Mouse (Mus musculus) layer of hippocampus, postnatal 10 days (tissue): ENCODE results near the gene Sh2d1a. TPM values are rescaled to one million over a fixed set of nuclear protein-coding genes. Genes with fewer than 3 reads are reported as not detected.

Experiments
- DNase-seq, 2 experiments: peaks; one replicate each; pipeline ENCODE4 v3.0.0; 2021; ENCODE audit warnings: low spot score in 2 of 2
- long read RNA-seq: library from polyadenylated mRNA; stranded (forward); transcript quantifications from one replicate; pipeline ENCODE4 v2.0.0, GENCODE M21; 2023
- total RNA-seq, 2 experiments: library from RNA; stranded (reverse); gene quantifications; 2 replicates each; pipeline ENCODE4 v1.2.3; 2021

Sh2d1a gene
- not detected for total RNA-seq
- long read RNA-seq, partial matches to known transcripts: 0 of 1 reads
- long read RNA-seq, other reads (novel, unspliced or antisense): 1 of 1 reads

- no peak for DNase-seq
These were observed at the start of gene Sh2d1a for GRCm38 (mm10) chrX:42502291-42503043. Gene Sh2d1a (plus strand): TSS chrX:42502453.

GRCm38 (mm10) chrX:42453001-42453400 lies 49.3 kb upstream of the Sh2d1a start:
- DNase-seq: no peak

GRCm38 (mm10) chrX:42454533-42454932 lies 47.7 kb upstream of the Sh2d1a start:
- no peak for DNase-seq

GRCm38 (mm10) chrX:42489446-42489845 lies 12.8 kb upstream of the Sh2d1a start, which contains the start of gene Tex13c2:
Gene Tex13c2 (plus strand): TSS chrX:42489691.
- DNase-seq: no peak

- peak in 1 of 2 experiments; percentile 44 for DNase-seq
These were observed 11.9 kb upstream of the Sh2d1a start for GRCm38 (mm10) chrX:42490336-42490735.

- DNase-seq: no peak
These were observed 1.7 kb upstream of the Sh2d1a start for GRCm38 (mm10) chrX:42500538-42500937.

GRCm38 (mm10) chrX:42511105-42511504 lies 8.9 kb downstream of the Sh2d1a start:
- DNase-seq: no peak

GRCm38 (mm10) chrX:42512567-42512966 lies 10.3 kb downstream of the Sh2d1a start:
- no peak for DNase-seq

- no peak for DNase-seq
These were observed 20.6 kb downstream of the Sh2d1a start for GRCm38 (mm10) chrX:42522868-42523267.

GRCm38 (mm10) chrX:42530703-42531102 lies 28.4 kb downstream of the Sh2d1a start:
- no peak for DNase-seq

GRCm38 (mm10) chrX:42540030-42540755 lies 37.9 kb downstream of the Sh2d1a start:
- DNase-seq: peak; percentile 26 to 35

GRCm38 (mm10) chrX:42540756-42541053 lies 38.5 kb downstream of the Sh2d1a start:
- DNase-seq: peak; percentile 71 to 79

- DNase-seq: no peak
These were observed 42.8 kb downstream of the Sh2d1a start for GRCm38 (mm10) chrX:42545076-42545475.

GRCm38 (mm10) chrX:42548513-42548912 lies 46.3 kb downstream of the Sh2d1a start:
- no peak for DNase-seq

GRCm38 (mm10) chrX:42557284-42557683 lies 55.0 kb downstream of the Sh2d1a start:
- peak; percentile 57 to 67 for DNase-seq

- no peak for DNase-seq
These were observed 56.4 kb downstream of the Sh2d1a start for GRCm38 (mm10) chrX:42558683-42559082.

Other genes starting within 250 kb of the Sh2d1a start
- under 1 TPM; 0.25 to 0.36 TPM for gene Tex13c2, start 12.8 kb upstream of the Sh2d1a start, total RNA-seq